Mouse (Mus musculus): ENCODE results near the gene Loxl1.
"Not testable (repeated sequence)": the region's sequence is repeated elsewhere in the genome, so short reads cannot be mapped to it uniquely, and the experiment has no call there.

Gene Loxl1

DNA sequence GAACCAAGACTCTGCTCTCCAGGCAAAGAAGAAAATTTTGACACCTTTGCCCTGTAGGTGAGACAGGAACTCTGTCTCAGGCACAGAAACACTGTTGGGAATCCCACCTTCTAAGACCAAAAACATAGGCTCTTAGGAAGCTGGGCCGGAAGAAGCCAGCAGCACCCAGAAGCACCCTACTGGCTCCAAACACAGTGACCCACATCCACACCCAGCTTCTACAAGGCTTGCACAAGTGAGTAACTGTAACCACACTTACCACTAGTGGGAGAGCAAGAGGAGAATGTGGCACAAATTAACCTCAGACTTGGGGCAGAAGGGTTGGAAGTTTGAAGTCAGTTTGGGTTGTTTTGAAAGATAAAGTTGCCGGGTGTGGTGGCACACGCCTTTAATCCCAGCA lies 37.2 kb downstream of the Loxl1 start:
- DNase-seq, result no peak

DNA sequence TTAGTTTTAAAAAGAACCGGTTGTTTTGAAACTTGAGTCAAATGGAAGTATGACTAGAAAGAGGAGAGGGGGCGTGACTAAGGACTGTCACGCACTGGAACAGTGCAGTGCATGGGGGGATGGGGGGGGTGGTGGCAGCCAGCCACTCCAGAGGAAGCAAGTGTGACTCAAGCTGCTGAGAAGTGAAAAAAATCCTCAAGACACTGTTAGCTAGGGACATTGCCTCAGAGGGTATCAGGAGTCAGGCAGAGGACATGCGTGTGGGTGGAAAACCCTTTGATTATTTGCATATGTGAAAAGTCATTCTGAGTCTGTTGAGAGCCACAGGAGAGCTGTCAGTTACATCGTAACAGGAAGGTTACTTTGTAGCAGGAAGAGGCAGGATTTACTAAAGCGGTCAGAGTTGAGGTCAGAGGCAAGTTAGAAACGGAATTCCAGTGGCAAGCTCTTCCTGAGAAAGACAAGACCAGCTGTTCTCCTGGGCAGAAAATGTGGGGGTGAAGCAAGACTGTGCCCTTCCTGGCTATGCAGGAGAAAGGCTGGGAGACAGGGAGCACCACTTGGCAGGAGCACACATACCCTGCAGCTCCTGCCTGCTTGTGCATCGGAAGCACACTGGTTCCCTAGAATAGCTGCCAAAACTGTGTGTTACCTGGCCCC lies 37.7 kb downstream of the Loxl1 start:
- peak; percentile 61 to 75 for DNase-seq

- DNase-seq, result no peak
Observed at GRCm38 (mm10) chr9:58274626-58275025, 38.4 kb downstream of the Loxl1 start.

DNA sequence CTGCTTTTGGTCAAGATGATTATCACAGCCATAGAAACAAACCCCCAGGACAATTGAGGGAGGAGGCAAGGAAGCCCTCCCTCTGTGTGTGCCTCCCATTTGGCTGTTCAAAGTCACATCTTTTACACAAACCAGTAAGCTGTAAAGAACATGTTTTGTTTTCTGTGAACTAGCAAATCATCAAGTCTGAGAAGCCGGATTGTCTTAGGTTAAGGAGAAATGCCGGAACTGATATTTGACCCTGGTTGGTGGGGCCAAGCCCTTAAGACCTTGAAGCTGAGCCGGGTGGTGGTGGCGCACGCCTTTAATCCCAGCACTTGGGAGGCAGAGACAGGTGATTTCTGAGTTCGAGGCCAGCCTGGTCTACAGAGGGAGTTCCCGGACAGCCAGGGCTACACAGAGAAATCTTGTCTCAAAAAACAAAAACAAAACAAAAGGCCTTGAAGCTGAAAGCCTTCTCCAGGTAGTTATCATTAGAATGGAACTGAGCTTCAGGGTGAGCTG lies 38.8 kb downstream of the Loxl1 start:
- DNase-seq, result no peak

DNA sequence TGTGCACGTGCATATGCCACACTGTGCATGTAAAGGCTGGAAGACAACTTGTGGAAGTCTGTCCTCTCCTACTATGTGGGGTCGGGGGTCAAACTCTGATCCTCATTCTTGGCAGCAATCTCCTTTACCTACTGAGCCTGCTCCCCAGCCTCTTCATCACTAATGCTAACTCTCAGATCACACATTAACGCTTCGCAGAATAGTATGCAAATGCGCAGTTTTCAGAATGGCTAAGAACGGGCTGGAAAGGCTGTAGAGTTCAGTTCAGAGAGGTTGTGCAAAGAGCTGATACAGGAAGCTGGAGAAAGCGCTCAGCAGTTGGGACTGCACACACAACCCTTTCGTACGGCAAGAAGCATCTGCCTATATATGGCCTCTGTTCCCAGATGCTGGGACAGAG lies 40.1 kb downstream of the Loxl1 start:
- peak; percentile 40 to 70 for DNase-seq

DNA sequence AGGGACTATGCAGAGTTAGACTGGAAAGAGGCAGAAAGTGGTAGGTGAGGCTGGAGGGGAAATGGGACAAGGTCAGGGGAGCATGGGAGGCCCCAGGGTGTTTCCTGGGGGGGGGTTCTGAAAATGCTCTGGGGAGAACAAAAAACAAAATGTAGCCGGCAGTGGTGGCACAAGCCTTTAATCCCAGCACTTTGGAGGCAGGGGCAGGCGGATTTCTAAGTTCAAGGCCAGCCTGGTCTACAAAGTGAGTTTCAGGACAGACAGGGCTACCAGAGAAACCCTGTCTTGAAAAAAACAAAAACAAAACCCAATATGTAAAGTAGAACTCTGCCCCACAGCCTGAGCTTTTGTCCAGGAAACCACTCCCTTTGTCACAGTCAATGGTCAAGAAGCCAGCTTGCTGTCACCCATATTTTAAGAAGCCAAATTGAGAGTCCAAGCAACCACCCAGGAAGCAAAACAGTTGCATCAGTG lies 40.9 kb downstream of the Loxl1 start:
- no peak for DNase-seq

DNA sequence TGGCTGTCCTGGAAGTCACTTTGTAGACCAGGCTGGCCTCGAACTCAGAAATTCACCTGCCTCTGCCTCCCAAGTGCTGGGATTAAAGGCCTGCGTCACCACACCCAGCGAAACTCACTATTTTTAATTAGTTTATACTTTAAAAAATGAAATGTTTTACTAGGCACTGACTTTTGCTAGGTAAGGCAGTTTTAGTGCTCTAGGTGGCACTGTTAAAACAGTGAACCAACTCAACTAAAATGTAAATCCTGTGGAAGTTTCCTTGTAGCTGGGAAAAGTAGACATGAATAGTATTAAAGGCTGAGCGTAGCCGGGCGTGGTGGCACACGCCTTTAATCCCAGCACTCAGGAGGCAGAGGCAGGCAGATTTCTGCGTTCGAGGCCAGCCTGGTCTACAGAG lies 41.4 kb downstream of the Loxl1 start:
- DNase-seq, result not testable (repeated sequence)

- no peak for DNase-seq
Observed at GRCm38 (mm10) chr9:58271109-58271508, 41.9 kb downstream of the Loxl1 start.

- DNase-seq, result no peak
Observed at GRCm38 (mm10) chr9:58270081-58270480, 42.9 kb downstream of the Loxl1 start.

GRCm38 (mm10) chr9:58268384-58269313 lies 44.3 kb downstream of the Loxl1 start:
- DNase-seq, result peak; percentile 38 to 69

GRCm38 (mm10) chr9:58267046-58267445 lies 45.9 kb downstream of the Loxl1 start:
- no peak for DNase-seq

- no peak for DNase-seq
Observed at GRCm38 (mm10) chr9:58266571-58267011, 46.4 kb downstream of the Loxl1 start.

- DNase-seq, result no peak
Observed at GRCm38 (mm10) chr9:58265368-58265767, 47.6 kb downstream of the Loxl1 start.

GRCm38 (mm10) chr9:58262507-58262906 lies 50.5 kb downstream of the Loxl1 start:
- DNase-seq, result no peak

DNA sequence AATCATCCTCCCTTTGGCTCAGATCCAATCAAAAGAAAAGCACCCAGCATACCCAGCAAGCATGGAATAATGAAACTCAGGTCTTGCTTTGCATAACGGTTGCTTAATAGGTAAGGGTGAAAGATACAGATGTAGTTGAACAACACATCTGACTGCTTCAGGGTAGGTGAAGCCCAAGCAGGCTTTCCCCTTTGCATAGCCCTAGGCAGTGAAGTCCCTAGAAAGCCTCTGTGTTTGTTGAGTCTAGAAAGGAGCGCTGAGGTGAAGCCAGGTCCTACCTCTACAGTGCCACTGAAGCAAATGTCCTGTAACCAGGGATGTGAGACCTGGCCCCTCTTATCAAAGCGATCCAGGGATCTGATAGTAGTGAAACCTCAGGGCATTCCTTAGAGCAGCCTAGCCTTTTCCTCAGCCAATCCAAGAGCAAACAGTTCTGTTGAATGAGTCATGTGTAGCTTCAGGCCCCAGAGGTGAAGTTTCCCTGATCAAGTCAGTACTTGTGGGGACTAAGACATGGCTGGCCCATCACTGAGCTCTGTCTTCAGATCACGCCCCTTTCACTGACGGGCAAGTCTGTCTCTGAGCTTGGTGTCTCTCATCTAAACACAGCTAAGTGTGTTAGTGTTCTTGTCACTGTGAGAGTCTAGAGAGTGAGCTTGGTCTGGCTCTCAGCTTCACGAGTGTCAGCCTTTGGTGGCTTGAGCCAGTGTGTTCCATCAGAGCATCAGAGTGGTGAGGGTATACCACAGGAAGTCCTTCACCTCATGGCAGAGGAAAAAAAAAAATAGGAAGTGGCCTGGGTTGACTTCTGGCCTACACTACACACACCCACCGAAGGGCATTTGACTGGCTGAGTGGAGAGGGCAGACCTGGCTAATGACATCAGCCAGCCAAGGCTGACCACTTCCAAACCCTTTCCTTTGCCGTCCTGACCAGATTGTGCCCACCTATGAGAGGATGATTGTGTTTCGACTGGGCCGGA lies 57.0 kb downstream of the Loxl1 start:
- DNase-seq, result no peak

GRCm38 (mm10) chr9:58255105-58255504 lies 57.9 kb downstream of the Loxl1 start:
- DNase-seq, result no peak

DNA sequence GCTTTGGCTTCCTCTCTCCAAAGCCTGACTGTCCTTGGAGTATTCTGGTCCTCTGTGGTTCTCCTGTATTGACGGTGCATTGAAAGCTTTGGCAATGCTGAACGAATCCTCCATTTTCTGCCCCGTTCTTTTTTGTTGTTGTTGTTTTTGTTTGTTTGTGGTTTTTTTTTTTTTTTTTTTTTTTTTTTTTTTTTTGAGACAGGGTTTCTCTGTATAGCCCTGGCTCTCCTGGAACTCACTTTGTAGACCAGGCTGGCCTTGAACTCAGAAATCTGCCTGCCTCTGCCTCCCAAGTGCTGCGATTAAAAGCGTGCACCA lies 59.2 kb downstream of the Loxl1 start:
- DNase-seq, result not testable (repeated sequence)

- DNase-seq, result peak; percentile 97 to 98
Observed at GRCm38 (mm10) chr9:58253033-58253804, 59.8 kb downstream of the Loxl1 start, which contains the start of gene Stoml1. Gene Stoml1 (plus strand): TSS chr9:58253164.

DNA sequence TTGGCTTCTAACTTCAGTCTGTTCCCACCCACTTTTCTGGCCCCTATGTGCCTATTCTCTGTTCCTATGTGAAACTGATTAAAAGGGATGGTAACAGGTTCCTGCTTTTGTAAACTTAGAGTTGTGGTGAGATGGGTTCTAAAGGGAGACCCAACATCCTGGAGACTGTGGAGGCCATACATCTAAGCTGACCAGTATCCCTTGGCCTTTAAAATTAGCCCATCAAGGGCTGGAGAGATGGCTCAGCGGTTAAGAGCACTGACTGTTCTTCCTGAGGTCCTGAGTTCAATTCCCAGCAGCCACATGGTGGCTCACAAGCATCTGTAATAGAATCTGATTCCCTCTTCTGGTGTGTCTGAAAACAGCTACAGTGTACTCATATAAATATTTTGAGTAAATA lies 62.3 kb downstream of the Loxl1 start:
- DNase-seq, result not testable (repeated sequence)

- DNase-seq, result no peak
Observed at GRCm38 (mm10) chr9:58250322-58250721, 62.7 kb downstream of the Loxl1 start.

DNA sequence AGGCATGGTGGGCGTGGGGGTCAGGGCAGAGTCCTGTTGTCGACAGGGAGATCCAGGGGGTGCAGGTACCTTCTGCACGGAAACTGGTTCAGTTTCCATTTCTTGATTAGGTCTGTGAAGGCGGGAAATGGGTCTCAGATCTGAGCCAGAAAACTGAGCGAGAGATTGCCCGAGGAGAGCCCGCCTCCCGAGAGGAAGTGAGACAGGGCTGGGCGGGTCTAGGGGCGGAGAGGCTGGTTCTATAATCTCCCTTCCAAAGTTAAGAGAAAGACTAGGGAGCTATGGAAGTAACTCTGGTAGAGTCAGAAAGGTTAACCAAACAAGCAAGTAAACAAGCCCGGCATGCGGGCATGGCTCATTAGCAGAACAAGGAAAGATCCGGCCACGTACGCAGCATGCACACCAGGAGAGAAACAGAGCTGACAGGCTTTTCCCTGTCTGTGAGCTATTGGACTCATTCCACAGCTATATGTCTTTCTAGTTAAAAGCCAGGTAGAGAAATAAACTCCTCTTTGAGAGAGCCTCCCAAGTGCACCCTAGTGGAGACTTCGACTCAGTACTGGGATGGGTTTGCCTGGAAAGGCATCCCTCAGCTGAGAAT lies 63.3 kb downstream of the Loxl1 start, which contains the start of gene Pml:
TSS of gene Pml (minus strand) at position 195 of the 601 bp plus-strand sequence.
- DNase-seq, result peak; percentile 84 to 87
